Mouse (Mus musculus) forebrain, postnatal 0 days (tissue): ENCODE results near the gene Dnm1. TPM values are rescaled to one million over a fixed set of nuclear protein-coding genes. Genes with fewer than 3 reads are reported as not detected.
A peak's percentile ranks its signal among the peaks of the same experiment; 100 is the strongest.

Experiments used
- ATAC-seq: fragments of 200-750 bp; cut with Nextera tagmentation; 2 replicates; pipeline ENCODE4 v1.8.0; 2017; ENCODE audit warnings: mild to moderate bottlenecking, moderate library complexity
- DNase-seq: peaks from one replicate; pipeline ENCODE4 v3.0.0-alpha.2; 2015
- H3K27ac ChIP-seq: fragments of 300-500 bp; sonication (generic); 2 replicates; pipeline ENCODE4 v1.5.1; 2014; ENCODE audit warnings: low read depth, mild to moderate bottlenecking, antibody characterized with exemption, low read length, moderate library complexity, mixed read lengths
- H3K27me3 ChIP-seq: fragments of 300-500 bp; sonication (generic); 2 replicates; pipeline ENCODE4 v1.6.1; 2014; ENCODE audit warnings: mild to moderate bottlenecking, low read length, mixed read lengths; ENCODE audit not compliant: insufficient read depth
- H3K36me3 ChIP-seq: fragments of 300-500 bp; sonication (generic); 2 replicates; pipeline ENCODE4 v1.6.1; 2014; ENCODE audit warnings: mild to moderate bottlenecking, moderate library complexity; ENCODE audit not compliant: insufficient read depth
- H3K4me1 ChIP-seq: fragments of 300-500 bp; sonication (generic); 2 replicates; pipeline ENCODE4 v1.6.1; 2014; ENCODE audit warnings: antibody characterized with exemption; ENCODE audit not compliant: insufficient read depth
- H3K4me2 ChIP-seq: fragments of 300-500 bp; sonication (generic); 2 replicates; pipeline ENCODE4 v1.6.1; 2014; ENCODE audit warnings: low read depth, mild to moderate bottlenecking, moderate library complexity
- H3K4me3 ChIP-seq: fragments of 300-500 bp; sonication (generic); 2 replicates; pipeline ENCODE4 v1.5.1; 2014; ENCODE audit warnings: low read depth, low read length, mixed read lengths
- H3K9ac ChIP-seq: fragments of 300-500 bp; sonication (generic); 2 replicates; pipeline ENCODE4 v1.6.1; 2014; ENCODE audit warnings: mild to moderate bottlenecking
- H3K9me3 ChIP-seq: fragments of 300-500 bp; sonication (generic); 2 replicates; pipeline ENCODE4 v1.6.1; 2016; ENCODE audit warnings: low read length
- CTCF ChIP-seq: sonication (generic); IDR thresholded peaks from 2 replicates; pipeline ENCODE4 v1.5.1; 2016; ENCODE audit warnings: antibody characterized with exemption, control low read depth, low read depth
- WGBS: fragments of 180-500 bp; shearing (Covaris S2); extraction: QIAGEN DNeasy Blood & Tissue Kit; methylation state at CpG from one replicate; pipeline ENCODE4 v1.1.7; 2014; 5-methylcytosine and 5-hydroxymethylcytosine counted together
- polyA plus RNA-seq: library from polyadenylated mRNA; unstranded; fragments of >200 nt; fragmentation: Nextera tagmentation; extraction: Ambion mirVana; gene quantifications from 2 replicates; pipeline ENCODE4 v1.2.1, GENCODE M21; 2015
- total RNA-seq: library from RNA; depleted of rRNA; stranded (reverse); fragments of >200 nt; gene quantifications from 2 replicates; pipeline ENCODE4 v1.2.3, GENCODE M21; 2014

Dnm1 gene
- total and polyA plus RNA-seq, 2 experiments from 2014 or later, result 71.6 to 106 TPM

DNA sequence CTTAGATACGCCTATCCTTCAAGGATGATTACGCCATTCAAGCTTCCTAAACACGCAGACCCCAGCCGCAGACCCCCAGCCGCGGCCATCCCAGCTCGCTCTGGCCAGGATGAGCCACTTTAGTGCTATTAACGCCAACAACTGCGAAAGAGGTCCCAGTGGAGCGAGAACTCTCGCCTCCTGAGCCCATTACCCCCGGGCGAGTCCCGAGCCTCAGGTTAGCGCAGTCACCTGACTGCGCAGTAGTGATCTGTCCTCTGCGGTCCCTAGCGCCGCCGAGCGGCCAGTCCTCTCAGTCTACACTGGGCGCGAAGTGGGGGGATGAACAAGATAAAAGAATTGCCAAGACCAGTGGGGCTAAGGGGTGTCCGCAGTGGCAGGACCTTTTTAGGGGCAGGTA is 8.3 kb upstream of the Dnm1 start:
- TF ChIP-seq CTCF, result peak; percentile 52
- ATAC-seq (0 out of 2 replicates have a peak, but pooled peaks have one; percentile 38), DNase-seq (peak; percentile 34)
- no peaks in the 10 kb centered on the region for H3K9me3 ChIP-seq
- H3K36me3 ChIP-seq, result peaks cover under 1% of the 10 kb centered on the region; the same call in 1 of the 2 replicates
- H3K27ac ChIP-seq, result no peak overlapping the region
- H3K4me3 ChIP-seq, result peak overlapping the region; percentile 24
- 2% methylated on average over 24 of the region's 24 CpGs for WGBS
- H3K4me2 ChIP-seq, result peak overlapping the region; percentile 47
- no peak overlapping the region for H3K9ac ChIP-seq
- peaks cover 8% of the 10 kb centered on the region for H3K27me3 ChIP-seq
- H3K4me1 ChIP-seq, result peaks cover 23% of the 10 kb centered on the region

GRCm38 (mm10) chr2:32360741-32361140 is 7.6 kb upstream of the Dnm1 start:
- H3K9me3 ChIP-seq, result no peaks in the 10 kb centered on the region
- H3K27me3 ChIP-seq, result peaks cover 8% of the 10 kb centered on the region
- H3K4me1 ChIP-seq, result peaks cover 23% of the 10 kb centered on the region
- no peak for TF ChIP-seq CTCF
- no peak overlapping the region for H3K27ac ChIP-seq
- H3K4me2 ChIP-seq, result peak overlapping the region; percentile 47
- 0 out of 2 replicates have a peak overlapping the region, but pooled peaks have one; percentile 6 for H3K9ac ChIP-seq
- peak; percentile 77 for DNase-seq
- H3K4me3 ChIP-seq, result peak overlapping the region; percentile 24
- WGBS, result 4% methylated on average over 14 of the region's 14 CpGs
- no peak for ATAC-seq
- no peaks in the 10 kb centered on the region; the same call in 1 of the 2 replicates for H3K36me3 ChIP-seq

DNA sequence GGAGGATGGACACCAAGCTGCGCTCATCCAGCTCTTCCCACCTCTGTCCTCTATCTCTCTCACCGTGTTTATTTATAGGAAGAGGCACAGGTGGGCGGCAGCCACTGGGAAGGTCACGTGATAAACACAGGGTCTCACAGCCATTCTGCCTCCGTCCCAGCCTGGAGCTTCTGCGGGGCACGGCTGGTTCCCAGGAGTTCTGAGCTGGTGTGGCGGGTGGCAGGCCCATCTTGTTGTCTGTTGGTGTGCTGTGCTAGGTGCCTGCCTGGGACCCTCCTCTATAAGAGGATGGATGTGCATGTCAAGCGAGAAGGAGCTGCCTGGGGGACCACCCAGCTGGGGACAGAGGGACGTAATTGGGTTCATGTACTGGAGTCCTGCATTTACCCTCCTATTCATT is 5.2 kb upstream of the Dnm1 start:
- no peak overlapping the region for H3K27ac ChIP-seq
- no peak for TF ChIP-seq CTCF
- H3K27me3 ChIP-seq, result peaks cover 8% of the 10 kb centered on the region
- 67% methylated on average over 10 of the region's 10 CpGs for WGBS
- DNase-seq, result no peak
- H3K36me3 ChIP-seq, result no peaks in the 10 kb centered on the region
- peaks cover 10% of the 10 kb centered on the region for H3K4me1 ChIP-seq
- no peak overlapping the region for H3K4me3 ChIP-seq
- no peak overlapping the region for H3K4me2 ChIP-seq
- ATAC-seq, result no peak
- no peaks in the 10 kb centered on the region for H3K9me3 ChIP-seq
- no peak overlapping the region for H3K9ac ChIP-seq

- no peak overlapping the region for H3K27ac ChIP-seq
- TF ChIP-seq CTCF, result no peak
- DNase-seq, result no peak
- no peak overlapping the region for H3K9ac ChIP-seq
- no peaks in the 10 kb centered on the region for H3K9me3 ChIP-seq
- H3K4me3 ChIP-seq, result no peak overlapping the region
- H3K4me2 ChIP-seq, result no peak overlapping the region
- no peak for ATAC-seq
- WGBS, result 84% methylated on average over 3 of the region's 3 CpGs
- H3K36me3 ChIP-seq, result no peaks in the 10 kb centered on the region
- H3K4me1 ChIP-seq, result peaks cover 10% of the 10 kb centered on the region
- H3K27me3 ChIP-seq, result peaks cover 8% of the 10 kb centered on the region
Measured at GRCm38 (mm10) chr2:32357710-32358109, 4.6 kb upstream of the Dnm1 start.

GRCm38 (mm10) chr2:32356216-32356615 is 3.1 kb upstream of the Dnm1 start:
- no peak overlapping the region for H3K4me3 ChIP-seq
- TF ChIP-seq CTCF, result no peak
- no peak overlapping the region for H3K27ac ChIP-seq
- no peak for DNase-seq
- peaks cover 13% of the 10 kb centered on the region; the same call in 1 of the 2 replicates for H3K4me1 ChIP-seq
- H3K9ac ChIP-seq, result no peak overlapping the region
- H3K36me3 ChIP-seq, result no peaks in the 10 kb centered on the region
- ATAC-seq, result no peak
- H3K27me3 ChIP-seq, result 0 out of 2 replicates have a peak, but pooled peaks cover 1% of the 10 kb centered on the region
- H3K4me2 ChIP-seq, result no peak overlapping the region
- H3K9me3 ChIP-seq, result no peaks in the 10 kb centered on the region
- 80% methylated on average over 10 of the region's 10 CpGs for WGBS

GRCm38 (mm10) chr2:32354336-32354895 is 1.3 kb upstream of the Dnm1 start:
- Histone ChIP-seq H3K4me3 (no peak overlapping the region), H3K36me3 (no peaks in the 10 kb centered on the region), H3K27ac (no peak overlapping the region), H3K4me2 (no peak overlapping the region), H3K27me3 (no peaks in the 10 kb centered on the region), H3K9me3 (no peaks in the 10 kb centered on the region), H3K4me1 (peaks cover 9% of the 10 kb centered on the region; the same call in 1 of the 2 replicates), H3K9ac (no peak overlapping the region)
- DNase-seq, result no peak
- ATAC-seq, result no peak
- no peak for TF ChIP-seq CTCF
- WGBS, result 90% methylated on average over 3 of the region's 3 CpGs

DNA sequence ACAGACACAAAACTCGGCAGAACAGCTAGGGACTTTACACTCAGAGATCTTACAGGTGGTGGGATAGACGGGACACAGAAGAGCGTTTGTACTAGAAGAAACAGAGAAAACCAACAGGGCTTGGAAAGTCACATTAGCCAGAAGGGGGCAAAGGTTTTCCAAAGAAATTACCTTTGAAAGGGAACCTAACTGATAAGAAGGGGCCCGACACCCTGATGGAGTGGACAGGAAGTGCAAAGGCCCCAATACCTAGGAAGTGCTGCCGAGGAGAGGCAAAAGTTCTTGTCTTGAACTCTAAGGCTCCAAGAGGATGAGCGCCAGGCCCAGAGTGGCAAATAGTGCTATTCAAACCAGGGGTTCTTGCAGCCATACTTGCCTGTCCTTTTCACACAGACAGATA is 698 bp upstream of the Dnm1 start:
- no peak overlapping the region for H3K9ac ChIP-seq

More for the DNA sequence above, 698 bp upstream of the Dnm1 start:
- H3K9me3 ChIP-seq, result no peaks in the 10 kb centered on the region
- TF ChIP-seq CTCF, result no peak
- no peaks in the 10 kb centered on the region for H3K36me3 ChIP-seq
- ATAC-seq (no peak), DNase-seq (no peak)
- whole genome bisulfite sequencing, result 79% methylated on average over 6 of the region's 6 CpGs
- H3K27ac ChIP-seq, result no peak overlapping the region
- H3K27me3 ChIP-seq, result no peaks in the 10 kb centered on the region
- H3K4me3 ChIP-seq, result no peak overlapping the region
- H3K4me2 ChIP-seq, result no peak overlapping the region
- H3K4me1 ChIP-seq, result peaks cover 9% of the 10 kb centered on the region; the same call in 1 of the 2 replicates
